Mouse (Mus musculus): ENCODE results near the gene Btn2a2. TPM values are rescaled to one million over a fixed set of nuclear protein-coding genes. Genes with fewer than 3 reads are reported as not detected.

The Btn2a2 gene
- polyA plus RNA-seq, 1 experiment from 2014 or later, result 0.15 TPM

GRCm38 (mm10) chr13:23438521-23438920 is 50.1 kb downstream of the Btn2a2 start:
- ATAC-seq (ENCODE audit: insufficient read depth, low FRiP score, low read depth), result peak; percentile 52; the same call in 1 of the 2 replicates
- WGBS, result under 1% methylated on average over 7 of the region's 7 CpGs

GRCm38 (mm10) chr13:23437908-23438307 is 50.7 kb downstream of the Btn2a2 start:
- peak overlapping the region; percentile 52 for H3K4me3 ChIP-seq (replicated peaks)

More at GRCm38 (mm10) chr13:23438521-23438920, 50.1 kb downstream of the Btn2a2 start:
- Histone ChIP-seq H3K4me3 (replicated peaks) (peak overlapping the region; percentile 52), H3K27me3 (replicated peaks) (no peaks in the 10 kb centered on the region), H3K9me3 (no peaks in the 10 kb centered on the region), H3K4me1 (no peaks in the 10 kb centered on the region), H3K36me3 (no peaks in the 10 kb centered on the region), H3K9ac (no peak overlapping the region), H3K4me2 (peak overlapping the region; percentile 63), H3K27ac (no peak overlapping the region)

GRCm38 (mm10) chr13:23436861-23437822 is 51.5 kb downstream of the Btn2a2 start:
- WGBS, result under 1% methylated on average over 32 of the region's 32 CpGs
- Histone ChIP-seq H3K4me3 (replicated peaks) (peak overlapping the region; percentile 52), H3K27me3 (replicated peaks) (no peaks in the 10 kb centered on the region), H3K9ac (peak overlapping the region; percentile 23; the same call in 1 of the 2 replicates), H3K9me3 (no peaks in the 10 kb centered on the region), H3K36me3 (no peaks in the 10 kb centered on the region), H3K27ac (peak overlapping the region; percentile 65), H3K4me1 (no peaks in the 10 kb centered on the region), H3K4me2 (peak overlapping the region; percentile 63)
- ATAC-seq (ENCODE audit: insufficient read depth, low FRiP score, low read depth), result peak; percentile 24; the same call in 1 of the 2 replicates

More at GRCm38 (mm10) chr13:23437908-23438307, 50.7 kb downstream of the Btn2a2 start:
- peak; percentile 86 for ATAC-seq (ENCODE audit: insufficient read depth, low FRiP score, low read depth)
- under 1% methylated on average over 17 of the region's 17 CpGs for WGBS
- Histone ChIP-seq H3K36me3 (no peaks in the 10 kb centered on the region), H3K9ac (peak overlapping the region; percentile 23; the same call in 1 of the 2 replicates), H3K9me3 (no peaks in the 10 kb centered on the region), H3K4me1 (no peaks in the 10 kb centered on the region), H3K27ac (peak overlapping the region; percentile 65), H3K4me2 (peak overlapping the region; percentile 63), H3K27me3 (replicated peaks) (no peaks in the 10 kb centered on the region)

- no peaks in the 10 kb centered on the region for H3K4me1 ChIP-seq
- 1% methylated on average over 11 of the region's 11 CpGs for WGBS
- H3K9ac ChIP-seq, result no peak overlapping the region
- H3K27ac ChIP-seq, result no peak overlapping the region
- H3K4me3 ChIP-seq (replicated peaks), result peak overlapping the region; percentile 52
- no peaks in the 10 kb centered on the region for H3K36me3 ChIP-seq
- H3K9me3 ChIP-seq, result no peaks in the 10 kb centered on the region
- H3K4me2 ChIP-seq, result peak overlapping the region; percentile 61
- no peak for ATAC-seq (ENCODE audit: insufficient read depth, low FRiP score, low read depth)
- H3K27me3 ChIP-seq (replicated peaks), result no peaks in the 10 kb centered on the region
Measured at GRCm38 (mm10) chr13:23436231-23436661, 52.4 kb downstream of the Btn2a2 start.

- Histone ChIP-seq H3K27me3 (replicated peaks) (no peaks in the 10 kb centered on the region), H3K9me3 (no peaks in the 10 kb centered on the region), H3K27ac (peak overlapping the region; percentile 52; the same call in 1 of the 2 replicates), H3K4me1 (no peaks in the 10 kb centered on the region), H3K4me2 (peak overlapping the region; percentile 61), H3K4me3 (replicated peaks) (peak overlapping the region; percentile 46), H3K9ac (peak overlapping the region; percentile 21; the same call in 1 of the 2 replicates), H3K36me3 (no peaks in the 10 kb centered on the region)
- no peak for ATAC-seq (ENCODE audit: insufficient read depth, low FRiP score, low read depth)
- WGBS, result 2% methylated on average over 12 of the region's 12 CpGs
Measured at GRCm38 (mm10) chr13:23435676-23436075, 53.0 kb downstream of the Btn2a2 start.

- no peak overlapping the region for H3K9ac ChIP-seq
- H3K27ac ChIP-seq, result no peak overlapping the region
- 24% methylated on average over 4 of the region's 4 CpGs for WGBS
- no peaks in the 10 kb centered on the region for H3K4me1 ChIP-seq
- no peaks in the 10 kb centered on the region for H3K36me3 ChIP-seq
- H3K9me3 ChIP-seq, result no peaks in the 10 kb centered on the region
- peak overlapping the region; percentile 46 for H3K4me3 ChIP-seq (replicated peaks)
- H3K4me2 ChIP-seq, result peak overlapping the region; percentile 61
- no peaks in the 10 kb centered on the region for H3K27me3 ChIP-seq (replicated peaks)
- no peak for ATAC-seq (ENCODE audit: insufficient read depth, low FRiP score, low read depth)
Measured at GRCm38 (mm10) chr13:23435241-23435640, 53.4 kb downstream of the Btn2a2 start.

- WGBS, result 23% methylated on average over 7 of the region's 7 CpGs
- ATAC-seq (ENCODE audit: insufficient read depth, low FRiP score, low read depth), result no peak
- H3K9ac ChIP-seq, result no peak overlapping the region
Measured at GRCm38 (mm10) chr13:23434426-23434825, 54.2 kb downstream of the Btn2a2 start.

GRCm38 (mm10) chr13:23433801-23434200 is 54.9 kb downstream of the Btn2a2 start:
- H3K36me3 ChIP-seq, result no peaks in the 10 kb centered on the region
- H3K9ac ChIP-seq, result no peak overlapping the region
- WGBS, result 59% methylated on average over 5 of the region's 5 CpGs
- H3K27ac ChIP-seq, result no peak overlapping the region
- 0 out of 2 replicates have a peak overlapping the region, but pooled peaks have one; percentile 2 for H3K4me2 ChIP-seq
- no peaks in the 10 kb centered on the region for H3K4me1 ChIP-seq
- no peaks in the 10 kb centered on the region for H3K9me3 ChIP-seq
- no peaks in the 10 kb centered on the region for H3K27me3 ChIP-seq (replicated peaks)
- no peak overlapping the region for H3K4me3 ChIP-seq (replicated peaks)
- no peak for ATAC-seq (ENCODE audit: insufficient read depth, low FRiP score, low read depth)

More at GRCm38 (mm10) chr13:23434426-23434825, 54.2 kb downstream of the Btn2a2 start:
- Histone ChIP-seq H3K4me2 (peak overlapping the region; percentile 26), H3K27me3 (replicated peaks) (no peaks in the 10 kb centered on the region), H3K4me3 (replicated peaks) (0 out of 2 replicates have a peak overlapping the region, but pooled peaks have one; percentile 0), H3K27ac (0 out of 2 replicates have a peak overlapping the region, but pooled peaks have one; percentile 1), H3K36me3 (no peaks in the 10 kb centered on the region), H3K4me1 (no peaks in the 10 kb centered on the region), H3K9me3 (no peaks in the 10 kb centered on the region)

- Histone ChIP-seq H3K27me3 (replicated peaks) (no peaks in the 10 kb centered on the region), H3K4me3 (replicated peaks) (peak overlapping the region; percentile 61), H3K36me3 (no peaks in the 10 kb centered on the region), H3K4me1 (no peaks in the 10 kb centered on the region), H3K27ac (peak overlapping the region; percentile 92), H3K4me2 (peak overlapping the region; percentile 63), H3K9me3 (no peaks in the 10 kb centered on the region), H3K9ac (no peak overlapping the region)
- WGBS, result 10% methylated on average over 5 of the region's 5 CpGs
- no peak for ATAC-seq (ENCODE audit: insufficient read depth, low FRiP score, low read depth)
Measured at GRCm38 (mm10) chr13:23433206-23433605, 55.5 kb downstream of the Btn2a2 start.

GRCm38 (mm10) chr13:23432562-23433201 is 56.0 kb downstream of the Btn2a2 start:
- H3K36me3 ChIP-seq, result no peaks in the 10 kb centered on the region
- ATAC-seq (ENCODE audit: insufficient read depth, low FRiP score, low read depth), result peak; percentile 92
- peak overlapping the region; percentile 92 for H3K27ac ChIP-seq
- no peak overlapping the region for H3K9ac ChIP-seq
- under 1% methylated on average over 28 of the region's 28 CpGs for WGBS
- peak overlapping the region; percentile 61 for H3K4me3 ChIP-seq (replicated peaks)
- peak overlapping the region; percentile 63 for H3K4me2 ChIP-seq
- H3K27me3 ChIP-seq (replicated peaks), result no peaks in the 10 kb centered on the region
- H3K4me1 ChIP-seq, result no peaks in the 10 kb centered on the region
- no peaks in the 10 kb centered on the region for H3K9me3 ChIP-seq

- H3K4me1 ChIP-seq, result no peaks in the 10 kb centered on the region
- peak overlapping the region; percentile 25; the same call in 1 of the 2 replicates for H3K9ac ChIP-seq
- H3K36me3 ChIP-seq, result no peaks in the 10 kb centered on the region
- H3K4me2 ChIP-seq, result peak overlapping the region; percentile 63
- peak overlapping the region; percentile 92 for H3K27ac ChIP-seq
- peak; percentile 77 for ATAC-seq (ENCODE audit: insufficient read depth, low FRiP score, low read depth)
- WGBS, result under 1% methylated on average over 15 of the region's 15 CpGs
- no peaks in the 10 kb centered on the region for H3K27me3 ChIP-seq (replicated peaks)
- no peaks in the 10 kb centered on the region for H3K9me3 ChIP-seq
- peak overlapping the region; percentile 61 for H3K4me3 ChIP-seq (replicated peaks)
Measured at GRCm38 (mm10) chr13:23431351-23431771, 57.3 kb downstream of the Btn2a2 start.
